Mouse (Mus musculus) brain, embryonic 14.5 days (tissue): ENCODE results near the gene Chst8. TPM values are rescaled to one million over a fixed set of nuclear protein-coding genes. Genes with fewer than 3 reads are reported as not detected.

Experiments used
- DNase-seq: peaks from one replicate; pipeline ENCODE4 v3.0.0-alpha.2; 2011; ENCODE audit warnings: low read depth
- CTCF ChIP-seq: fragments of 200-500 bp; IDR thresholded peaks from 2 replicates; pipeline ENCODE4 v1.5.1; 2012; ENCODE audit warnings: inconsistent platforms, mild to moderate bottlenecking, moderate library complexity, borderline replicate concordance; ENCODE audit not compliant: insufficient read depth, insufficient read length; ENCODE audit errors: extremely low read depth
- POLR2A ChIP-seq: fragments of 200-500 bp; IDR thresholded peaks from 2 replicates; pipeline ENCODE4 v1.6.1; 2012; ENCODE audit warnings: mild to moderate bottlenecking, inconsistent platforms, borderline replicate concordance; ENCODE audit not compliant: poor library complexity, insufficient read depth, insufficient read length, severe bottlenecking; ENCODE audit errors: extremely low read depth
- polyA plus RNA-seq: library from polyadenylated mRNA; depleted of rRNA; stranded (reverse); fragments of >200 nt; gene quantifications from 2 replicates; pipeline ENCODE4 v1.2.3, GENCODE M21; 2012

Chst8 gene
- polyA plus RNA-seq, 1 experiment = 13.3 TPM

DNA sequence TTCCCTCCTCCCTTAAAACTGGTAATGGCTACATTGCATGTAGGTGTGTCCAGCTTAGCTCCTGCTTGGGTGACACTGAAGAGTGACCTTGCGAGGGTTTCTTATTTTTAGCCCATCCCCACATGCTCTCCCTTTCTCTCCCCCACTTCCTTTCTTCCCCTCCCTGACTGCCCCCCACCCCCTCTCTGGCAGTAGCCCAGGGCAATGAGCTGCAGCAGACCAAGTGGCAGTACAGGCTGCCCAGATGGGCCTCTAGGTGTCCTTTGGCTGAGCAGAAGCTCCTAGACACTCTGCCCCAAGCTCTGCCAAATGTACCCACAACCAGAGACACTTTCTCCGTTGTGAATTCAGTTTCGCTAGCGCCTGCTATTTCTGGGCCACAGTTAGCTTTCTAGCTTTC, 139.6 kb downstream of the Chst8 start:
- DNase-seq = no peak
- TF ChIP-seq POLR2A (no peak), CTCF (no peak)

DNA sequence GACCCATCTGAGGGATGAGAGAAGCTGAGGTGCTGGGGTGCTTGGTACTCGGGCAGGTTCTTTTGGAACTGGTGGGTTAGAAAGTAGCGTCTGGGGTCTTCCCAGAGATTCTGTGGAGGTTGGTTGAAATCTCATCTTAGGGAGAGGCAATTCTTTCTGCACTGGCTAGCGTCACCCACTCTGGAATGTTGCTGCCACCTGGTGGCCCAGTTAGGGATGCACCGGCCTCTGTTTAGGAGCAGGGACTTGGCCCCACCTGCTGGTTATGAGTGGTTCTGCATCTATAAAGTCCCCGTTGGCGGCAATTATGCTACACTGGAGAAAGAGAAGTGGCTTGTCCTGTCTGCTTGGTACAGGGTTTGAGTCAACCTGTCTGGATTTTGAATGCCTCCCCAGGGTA, 140.6 kb downstream of the Chst8 start:
- peak; percentile 94 for DNase-seq
- TF ChIP-seq CTCF (peak; percentile 100), POLR2A (no peak)

DNA sequence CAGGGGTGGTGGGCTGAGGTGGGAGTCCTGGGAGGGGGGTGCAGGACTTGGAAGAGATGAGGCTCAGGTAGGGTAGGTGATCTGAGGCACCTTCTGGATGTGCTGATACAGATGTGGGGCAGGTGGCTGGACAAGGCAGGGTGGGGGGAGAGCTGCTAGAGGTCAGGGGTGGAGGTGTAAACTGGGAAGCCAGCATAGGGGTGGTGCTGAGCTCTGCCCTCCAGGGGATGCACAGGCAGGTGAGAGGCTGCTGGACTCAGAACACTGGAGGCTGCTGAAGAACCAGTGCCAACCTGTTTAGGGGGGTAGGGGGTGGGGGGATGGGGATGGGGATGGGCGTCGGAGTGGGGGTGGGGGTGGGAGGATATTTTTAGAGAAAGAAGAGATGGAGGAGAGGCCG, 141.7 kb downstream of the Chst8 start:
- TF ChIP-seq CTCF = no peak
- no peak for TF ChIP-seq POLR2A
- no peak for DNase-seq

DNA sequence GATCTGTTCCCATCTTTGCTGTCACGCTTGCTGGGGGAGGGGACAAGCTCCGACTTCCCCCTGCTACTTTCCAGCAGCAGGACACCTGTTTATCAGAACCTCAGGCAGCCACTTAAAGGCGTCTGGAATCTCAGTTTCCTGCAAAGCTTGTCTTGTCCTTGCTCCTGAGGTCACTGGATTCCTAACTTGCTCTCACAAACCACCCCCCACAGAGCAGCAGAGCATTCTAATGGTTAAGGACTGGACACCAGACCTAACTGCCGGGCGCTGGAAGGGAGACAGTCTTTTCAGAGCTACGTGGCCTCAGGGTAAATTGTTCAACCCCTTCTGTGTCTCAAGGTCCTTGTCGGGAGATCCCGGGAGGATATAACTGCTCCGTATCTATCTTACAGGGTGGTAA, 143.2 kb downstream of the Chst8 start:
- DNase-seq = no peak

DNA sequence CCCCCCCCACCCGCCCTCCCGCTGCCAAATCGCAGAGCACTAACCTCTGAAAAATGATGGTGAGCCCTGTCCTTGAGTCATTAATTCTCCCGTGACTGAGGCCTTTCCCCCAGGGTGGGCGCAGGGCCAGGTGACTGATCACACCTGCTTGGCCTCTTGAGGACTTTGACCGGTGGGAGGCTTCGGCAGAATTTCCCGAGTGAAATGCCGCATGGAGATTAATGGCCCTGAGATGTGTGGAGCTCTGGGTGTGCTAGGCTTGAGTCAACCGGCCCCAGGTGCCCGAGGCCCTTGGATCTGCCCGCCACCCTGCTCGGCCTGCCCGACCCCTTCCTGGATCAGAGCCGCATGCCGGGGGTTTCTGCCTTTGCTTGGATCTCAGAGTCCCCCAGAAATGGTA, 144.6 kb downstream of the Chst8 start:
- TF ChIP-seq CTCF = no peak
- TF ChIP-seq POLR2A = no peak
- no peak for DNase-seq

More for the DNA sequence above, 143.2 kb downstream of the Chst8 start:
- no peak for TF ChIP-seq CTCF
- TF ChIP-seq POLR2A = no peak

DNA sequence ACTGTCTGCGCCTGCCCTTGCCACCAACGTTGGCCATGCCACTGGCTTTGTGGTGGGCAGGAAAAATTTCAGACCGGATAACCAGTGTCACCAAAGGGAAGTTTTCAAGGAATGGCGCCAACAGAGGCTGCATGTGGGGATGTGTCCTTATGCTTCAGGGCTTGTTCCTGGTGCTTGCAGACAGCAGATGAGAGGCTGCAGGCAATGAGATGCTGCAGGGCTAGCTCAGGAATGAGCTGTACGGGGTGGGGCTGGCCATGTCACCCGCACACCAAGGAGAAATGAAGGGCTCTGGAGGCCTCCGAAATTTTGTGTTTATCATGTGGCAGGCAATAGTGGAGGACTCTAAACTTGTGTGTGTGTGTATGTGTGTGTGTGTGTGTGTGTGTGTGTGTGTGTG, 149.4 kb downstream of the Chst8 start:
- TF ChIP-seq POLR2A (no peak), CTCF (no peak)

DNA sequence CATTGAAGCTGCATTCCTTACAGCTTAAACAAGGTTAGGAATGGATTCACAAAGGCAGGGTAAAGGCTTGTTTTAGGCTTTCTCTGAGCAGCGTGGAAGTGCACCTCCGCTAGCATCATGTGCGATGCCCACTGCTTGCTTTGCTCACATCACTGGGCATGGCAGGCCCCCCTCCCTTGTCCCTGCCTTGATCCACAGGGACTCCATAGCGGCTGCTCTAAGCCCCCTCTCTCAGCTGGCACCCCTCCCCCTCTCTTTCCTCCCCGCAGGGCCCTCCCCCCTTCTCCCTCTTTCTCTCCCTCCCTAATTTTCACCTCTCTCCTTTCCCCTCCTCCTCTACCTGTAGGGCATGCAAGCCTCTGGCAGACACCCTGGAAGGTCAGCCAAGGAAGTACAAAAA, 150.3 kb downstream of the Chst8 start:
- DNase-seq = no peak
- TF ChIP-seq CTCF (no peak), POLR2A (no peak)

More for the DNA sequence above, 149.4 kb downstream of the Chst8 start:
- no peak for DNase-seq

DNA sequence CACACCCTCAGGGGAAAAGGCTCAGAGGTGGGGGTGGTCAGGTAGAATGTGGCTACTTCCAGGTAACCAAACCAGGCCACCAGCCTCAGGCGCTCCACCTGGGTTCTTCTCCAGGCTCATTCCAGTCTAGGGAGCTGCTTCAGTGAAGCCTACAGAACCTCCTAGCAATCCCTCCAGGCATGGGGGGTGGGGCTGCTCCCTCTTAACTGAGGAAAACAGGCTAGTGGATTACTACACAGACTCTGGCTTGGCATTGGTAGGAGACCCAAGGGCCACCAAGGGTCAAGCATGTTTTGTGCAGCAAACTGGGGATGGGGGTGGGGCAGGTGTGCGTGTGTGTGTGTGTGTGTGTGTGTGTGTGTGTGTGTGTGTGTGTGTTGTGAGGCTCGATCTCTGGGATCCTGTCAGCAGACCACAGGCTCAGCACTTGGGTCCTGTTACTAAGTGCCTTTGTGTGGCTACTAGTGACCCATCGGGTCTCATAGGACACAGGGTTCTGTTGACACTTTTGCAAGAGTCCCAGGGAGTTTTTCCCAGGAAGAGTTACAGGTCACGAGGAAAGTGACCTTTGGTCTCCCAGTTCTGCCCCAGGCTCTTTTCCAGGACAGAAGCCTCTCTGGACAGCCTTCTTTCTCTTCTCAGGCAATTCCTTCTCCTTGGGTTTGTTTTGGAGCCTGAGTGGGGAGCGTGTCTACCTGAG, 153.0 kb downstream of the Chst8 start:
- DNase-seq = no peak
- TF ChIP-seq CTCF (no peak), POLR2A (no peak)

DNA sequence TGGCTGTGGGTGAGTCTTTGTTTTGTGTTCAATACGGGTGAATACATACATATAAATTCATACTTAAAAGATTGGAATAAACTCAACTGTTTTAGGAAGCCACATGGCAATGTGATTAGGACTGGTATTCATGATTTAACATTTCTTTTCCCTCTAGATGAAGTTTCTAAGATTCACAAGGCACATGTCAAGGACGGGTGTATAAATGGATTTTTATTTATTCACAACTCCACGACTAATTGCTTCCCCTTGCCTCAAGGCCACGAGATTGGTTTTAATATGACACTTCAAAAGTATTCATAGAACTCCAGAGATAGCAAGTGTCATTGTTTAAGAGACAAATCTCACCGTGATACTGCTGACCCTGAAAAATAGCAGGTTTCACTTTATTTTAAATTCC, 155.9 kb downstream of the Chst8 start, which contains the start of gene Kctd15:
Gene Kctd15 (minus strand): TSS at position 101 of the 400 bp plus-strand sequence.
- DNase-seq = no peak
- no peak for TF ChIP-seq POLR2A
- no peak for TF ChIP-seq CTCF

DNA sequence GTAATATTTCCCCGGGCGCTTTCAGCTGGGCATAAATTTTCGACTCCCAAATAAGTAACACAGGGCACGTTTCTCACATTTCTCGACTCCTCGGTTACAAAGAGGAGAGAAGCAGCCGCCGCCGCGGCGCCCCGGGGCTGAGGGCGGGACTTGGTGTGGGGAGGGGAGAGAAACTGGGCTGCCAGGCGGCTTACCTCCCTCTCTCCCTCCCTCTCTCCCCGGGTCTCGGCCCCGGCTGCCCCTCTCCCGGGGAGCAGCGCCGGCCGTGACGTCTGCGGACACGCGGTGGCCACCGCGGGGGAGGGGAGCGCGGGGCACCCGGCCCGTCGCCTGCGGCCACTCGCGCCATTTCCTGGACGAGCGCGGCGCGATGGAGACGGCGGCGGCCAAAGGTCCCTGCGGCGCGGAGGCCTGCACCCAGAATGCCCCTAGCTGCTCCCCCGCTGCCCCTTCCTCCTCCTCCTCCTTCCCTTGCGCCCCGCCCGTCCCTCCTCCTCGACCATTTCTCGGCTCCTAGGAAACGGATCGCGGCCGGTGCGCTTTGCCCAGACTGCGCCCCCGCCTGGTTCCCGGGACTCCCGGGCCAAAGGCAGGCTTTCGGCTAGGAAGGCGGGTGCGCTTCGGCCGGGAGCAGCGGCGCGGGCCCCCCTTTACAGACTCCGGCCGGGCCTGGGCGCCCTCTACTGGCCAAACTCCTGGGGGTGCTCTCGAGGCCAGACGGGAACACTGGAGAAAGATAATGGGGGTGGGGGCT, 157.2 kb downstream of the Chst8 start:
- peak; percentile 97 for DNase-seq
- TF ChIP-seq CTCF (peak; percentile 79), POLR2A (peak; percentile 56)

DNA sequence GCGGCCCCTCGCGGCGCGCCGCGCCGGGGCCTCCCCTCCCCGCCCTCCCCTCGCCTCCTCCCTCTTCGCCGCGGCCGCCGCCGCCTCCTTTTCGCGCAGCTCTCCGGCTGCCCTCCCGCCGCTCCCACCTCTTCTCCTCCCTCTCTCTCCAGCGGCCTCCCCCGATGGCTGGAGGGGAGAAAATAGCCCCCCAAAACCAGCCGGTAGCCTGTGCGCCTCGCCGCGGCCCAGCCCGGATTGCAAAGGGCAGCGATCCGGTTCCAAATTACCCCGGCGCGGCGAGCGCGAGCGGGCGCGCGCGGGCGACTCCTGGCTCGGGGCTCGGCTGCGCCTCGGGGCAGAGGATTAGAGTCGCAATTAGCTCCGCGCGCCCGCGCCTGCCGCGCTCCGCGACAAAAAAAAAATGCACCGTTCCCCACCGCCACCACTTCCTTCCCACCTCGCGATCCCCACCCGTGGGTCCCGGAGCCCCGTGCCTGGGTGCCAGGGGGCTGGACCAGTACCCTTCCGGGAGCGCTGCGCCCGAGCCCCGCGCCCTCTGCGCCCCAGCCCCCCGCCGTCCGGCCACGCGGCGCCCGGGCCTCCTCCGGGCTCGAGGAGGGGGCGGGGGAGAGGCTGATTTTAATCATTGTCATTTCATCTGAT, 157.9 kb downstream of the Chst8 start:
- peak; percentile 85 for DNase-seq
- peak; percentile 50 for TF ChIP-seq POLR2A
- no peak for TF ChIP-seq CTCF

DNA sequence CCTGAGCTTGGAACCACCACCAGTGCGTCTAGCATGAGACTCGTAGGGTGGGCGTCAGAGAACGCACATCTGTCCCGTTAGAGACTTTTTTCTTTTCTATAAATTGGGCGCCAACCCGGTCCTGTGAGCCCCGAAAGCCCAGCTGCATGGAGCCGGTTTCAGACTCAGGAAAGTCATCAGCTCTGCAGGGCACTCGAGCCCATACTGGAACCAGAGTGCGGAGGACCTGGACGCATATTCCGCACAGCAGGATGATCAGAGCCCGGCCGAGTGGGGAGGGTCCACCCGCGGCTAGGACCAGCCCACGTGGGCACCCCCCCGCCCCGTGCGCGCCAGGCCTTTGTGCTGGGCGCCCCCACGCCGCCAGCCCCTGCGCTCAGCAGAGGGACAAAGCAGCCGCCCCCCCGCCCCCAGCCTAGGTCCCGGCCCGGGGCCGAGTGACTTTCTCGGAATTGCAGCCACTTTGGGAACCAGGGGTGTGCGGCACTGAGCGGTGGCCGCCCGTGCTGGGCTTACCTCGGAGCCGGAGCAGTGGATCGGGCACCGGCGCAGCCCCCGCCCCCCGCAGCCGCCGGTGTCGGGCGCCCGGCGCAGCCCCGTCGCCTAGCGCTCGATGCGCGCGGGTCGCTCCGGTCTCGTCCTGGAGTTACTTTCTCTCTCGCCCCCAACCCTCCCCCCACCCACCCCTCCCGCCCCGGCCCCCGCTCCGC, 158.6 kb downstream of the Chst8 start:
- DNase-seq = peak; percentile 68
- TF ChIP-seq CTCF (no peak), POLR2A (peak; percentile 27; the same call in 1 of the 2 replicates)
